ENCODE assay signal across 8 mouse cellular contexts in genomic region chr13:12461730-12462119, GRCm38 (mm10). TPM values are rescaled to one million over a fixed set of nuclear protein-coding genes. Genes with fewer than 3 reads are reported as not detected.
DNase-seq lines count a peak whose midpoint lies in the region; ATAC-seq and TF ChIP-seq lines count a peak whose summit lies in the region.

No protein-coding gene starts in this region.

- peak overlapping the region; percentile 50 to 60; a peak in 2 of 4 replicates for H3K27ac ChIP-seq in heart, embryonic 14.5 days (replicated peaks in 1 of 2; ENCODE audit: control insufficient read depth in 1 of 2, insufficient read depth in 1 of 2, low read depth in 2 of 2, low read length in 2 of 2)
- peak overlapping the region; percentile 57 for H3K27ac ChIP-seq in MEL (ENCODE audit: control insufficient read depth, low read depth, low read length)
- H3K27ac ChIP-seq in forebrain, embryonic 11.5 days (ENCODE audit: low read depth, low read length), result no peak overlapping the region
- peak overlapping the region; percentile 81; the same call in 1 of the 2 replicates for H3K27ac ChIP-seq in liver, embryonic 13.5 days

- WGBS in heart, embryonic 14.5 days, result 3% methylated on average over 7 of the region's 7 CpGs
- 3% methylated on average over 7 of the region's 7 CpGs for WGBS in forebrain, embryonic 11.5 days
- WGBS in liver, embryonic 13.5 days (ENCODE audit: insufficient replicate concordance), result 6% methylated on average over 7 of the region's 7 CpGs

- H3K36me3 ChIP-seq in heart, embryonic 14.5 days (ENCODE audit: control insufficient read depth, insufficient read depth, low read length), result 0 out of 2 replicates have a peak, but pooled peaks cover 5% of the 10 kb centered on the region
- peaks cover 2 to 15% of the 10 kb centered on the region in 2 experiments; a peak in 3 of 4 replicates for H3K36me3 ChIP-seq in MEL (ENCODE audit: control insufficient read depth in 1 of 2, insufficient read depth in 2 of 2, low read length in 2 of 2)
- H3K36me3 ChIP-seq in forebrain, embryonic 11.5 days (ENCODE audit: control insufficient read depth, insufficient read depth, low read length), result no peaks in the 10 kb centered on the region
- peaks cover 4% of the 10 kb centered on the region; the same call in 1 of the 2 replicates for H3K36me3 ChIP-seq in liver, embryonic 13.5 days

- no peak for TF ChIP-seq POLR2A in MEL (IDR thresholded peaks at IDR 0.05; ENCODE audit: control insufficient read depth in 1 of 2, insufficient read depth in 1 of 2, low read depth in 1 of 2, low read length in 2 of 2, poor library complexity in 1 of 2)

- no peak for TF ChIP-seq CTCF in MEL (IDR thresholded peaks at IDR 0.05 in 2 of 3, conservative IDR thresholded peaks at IDR 0.05 in 1 of 3; ENCODE audit: control insufficient read depth in 1 of 3, insufficient read depth in 1 of 3, low read depth in 2 of 3, low read length in 3 of 3, poor library complexity in 1 of 3, severe bottlenecking in 1 of 3)

- no peaks in the 10 kb centered on the region for H3K9me3 ChIP-seq in heart, embryonic 14.5 days (ENCODE audit: control insufficient read depth, low read length)
- no peaks in the 10 kb centered on the region for H3K9me3 ChIP-seq in MEL (replicated peaks; ENCODE audit: insufficient read depth, low read length)
- no peaks in the 10 kb centered on the region for H3K9me3 ChIP-seq in forebrain, embryonic 11.5 days (ENCODE audit: control insufficient read depth, low read length)
- no peaks in the 10 kb centered on the region for H3K9me3 ChIP-seq in liver, embryonic 13.5 days (replicated peaks)

- intact Hi-C loops in heart, postnatal 14 days (cut with DNase I), result loop anchor here (5.0 kb wide), 2 partner anchors 64 to 106 kb away; partner anchors contain the start of genes Ero1lb and Heatr1

- peak overlapping the region; percentile 82 for H3K9ac ChIP-seq in heart, embryonic 14.5 days (ENCODE audit: low read length)
- H3K9ac ChIP-seq in MEL (ENCODE audit: control insufficient read depth, low read depth, low read length, poor library complexity, severe bottlenecking), result peak overlapping the region; percentile 43
- H3K9ac ChIP-seq in forebrain, embryonic 11.5 days (ENCODE audit: low read length), result peak overlapping the region; percentile 64
- H3K9ac ChIP-seq in liver, embryonic 13.5 days, result peak overlapping the region; percentile 88

- H3K79me2 ChIP-seq in MEL (ENCODE audit: control insufficient read depth, insufficient read depth, low read length, poor library complexity), result peaks cover 7% of the 10 kb centered on the region

- peaks cover 5 to 13% of the 10 kb centered on the region in 2 experiments; a peak in 3 of 4 replicates for H3K4me1 ChIP-seq in heart, embryonic 14.5 days (ENCODE audit: control insufficient read depth in 2 of 2, insufficient read depth in 2 of 2, low read length in 2 of 2)
- peaks cover 3 to 12% of the 10 kb centered on the region in 2 experiments; a peak in 2 of 4 replicates for H3K4me1 ChIP-seq in MEL (ENCODE audit: control insufficient read depth in 1 of 2, insufficient read depth in 2 of 2, low read length in 2 of 2)
- no peaks in the 10 kb centered on the region for H3K4me1 ChIP-seq in forebrain, embryonic 11.5 days (replicated peaks; ENCODE audit: control insufficient read depth, insufficient read depth, low read length)
- peaks cover 29% of the 10 kb centered on the region for H3K4me1 ChIP-seq in liver, embryonic 13.5 days (replicated peaks)

- DNase-seq in heart, postnatal 14 days, result no peak
- DNase-seq in MEL (ENCODE audit: low read depth, low spot score), result no peak
- no peak for DNase-seq in forebrain, embryonic 11.5 days (ENCODE audit: low spot score)
- no peak for DNase-seq in liver, embryonic 13.5 days
- no peak for DNase-seq in c-Kit-positive CD71-positive TER-119-positive erythroid progenitor cells, embryonic 14.5 days (ENCODE audit: low spot score)
- DNase-seq in layer of hippocampus, adult 9-10 months (ENCODE audit: low spot score), result no peak
- DNase-seq in left cerebral cortex, adult 8-10 months (ENCODE audit: low spot score in 2 of 2), result no peak

- H3K4me2 ChIP-seq in heart, embryonic 14.5 days (ENCODE audit: low read length), result peak overlapping the region; percentile 80
- H3K4me2 ChIP-seq in forebrain, embryonic 11.5 days (ENCODE audit: low read depth, low read length, severe bottlenecking), result peak overlapping the region; percentile 58
- H3K4me2 ChIP-seq in liver, embryonic 13.5 days, result peak overlapping the region; percentile 84

- TF ChIP-seq RAD21 in MEL (IDR thresholded peaks at IDR 0.05; ENCODE audit: low read depth, low read length), result no peak

- no peak for TF ChIP-seq EP300 in MEL (IDR thresholded peaks at IDR 0.05; ENCODE audit: low read depth in 1 of 2, low read length in 2 of 2)

- no peaks in the 10 kb centered on the region for H3K27me3 ChIP-seq in heart, embryonic 14.5 days (ENCODE audit: control insufficient read depth, insufficient read depth, low read length)
- no peaks in the 10 kb centered on the region for H3K27me3 ChIP-seq in MEL (ENCODE audit: control insufficient read depth in 1 of 2, insufficient read depth in 2 of 2, low read length in 2 of 2)
- H3K27me3 ChIP-seq in forebrain, embryonic 11.5 days (ENCODE audit: control insufficient read depth, insufficient read depth, low read length), result no peaks in the 10 kb centered on the region
- no peaks in the 10 kb centered on the region for H3K27me3 ChIP-seq in liver, embryonic 13.5 days

- peak; percentile 12; the same call in 1 of the 2 replicates for ATAC-seq in heart, embryonic 14.5 days (ENCODE audit: insufficient number of reproducible peaks, insufficient read depth, low FRiP score, low read depth)
- no peak; the same call in 1 of the 2 replicates for ATAC-seq in forebrain, embryonic 11.5 days (replicated peaks; ENCODE audit: low FRiP score)
- no peak for ATAC-seq in liver, embryonic 13.5 days (ENCODE audit: low read depth)

- H3K4me3 ChIP-seq in heart, embryonic 14.5 days (ENCODE audit: control insufficient read depth in 1 of 2, insufficient read depth in 1 of 2, low read depth in 1 of 2, low read length in 2 of 2), result peak overlapping the region; percentile 72 to 93
- H3K4me3 ChIP-seq in MEL (ENCODE audit: control insufficient read depth in 1 of 2, insufficient read depth in 1 of 2, low read depth in 2 of 2, low read length in 2 of 2), result peak overlapping the region; percentile 81 to 85
- peak overlapping the region; percentile 60 for H3K4me3 ChIP-seq in forebrain, embryonic 11.5 days (ENCODE audit: low read depth, low read length)
- peak overlapping the region; percentile 87 for H3K4me3 ChIP-seq in liver, embryonic 13.5 days (replicated peaks)

TF ChIP-seq in MEL, 35 proteins besides CTCF, POLR2A, EP300 and RAD21:
- TF ChIP-seq MAX (IDR thresholded peaks at IDR 0.05; ENCODE audit: low read length) (0 out of 2 replicates have a peak, but pooled peaks have one; percentile 3), MYC (IDR thresholded peaks at IDR 0.05; ENCODE audit: low read depth, low read length) (no peak)

RNA-seq across cellular contexts. Expression of gene Lgals8, which starts 3.0 kb away (rescaled TPM):
- 16.0 and 16.5 TPM in 2 replicates for polyA plus RNA-seq in heart, embryonic 14.5 days (2014; fragmentation: Nextera tagmentation; extraction: Ambion mirVana)
- 10 to 100 TPM; 33.9 to 40.0 TPM for total RNA-seq in heart, postnatal 14 days (2021)
- total RNA-seq in MEL (2012; rRNA removed), result 12.9 and 18.0 TPM in 2 replicates
- polyA plus RNA-seq in MEL (2012; ENCODE audit: insufficient read depth in 1 of 2, insufficient read length in 2 of 2, low read depth in 1 of 2, low replicate concordance in 2 of 2, missing spikeins in 1 of 2), result 10 to 100 TPM in 1 of 2 experiments, not detected in 1; 23.7 TPM
- 9.6 and 10.2 TPM in 2 replicates for polyA plus RNA-seq in forebrain, embryonic 11.5 days (2014; fragmentation: Nextera tagmentation; extraction: Ambion mirVana)
- 12.7 and 14.6 TPM in 2 replicates for polyA plus RNA-seq in liver, embryonic 13.5 days (2015; fragmentation: Nextera tagmentation; extraction: Ambion mirVana)
- 10 to 100 TPM; 38.4 to 44.7 (median 40.0) TPM for total RNA-seq in left cerebral cortex, adult 8-10 months (2022)

RNA-seq across cellular contexts. Expression of gene Edaradd, which starts 58.5 kb away (rescaled TPM):
- polyA plus RNA-seq in heart, embryonic 14.5 days (2014; fragmentation: Nextera tagmentation; extraction: Ambion mirVana), result 0.28 and 0.38 TPM in 2 replicates
- total RNA-seq in heart, postnatal 14 days (2021), result under 1 TPM; 0.07 to 0.27 TPM
- not detected in 2 replicates for total RNA-seq in MEL (2012; rRNA removed)
- polyA plus RNA-seq in MEL (2012; ENCODE audit: insufficient read depth in 1 of 2, insufficient read length in 2 of 2, low read depth in 1 of 2, low replicate concordance in 2 of 2, missing spikeins in 1 of 2), result under 1 TPM in 1 of 2 experiments, not detected in 1; 0.04 TPM
- 1.5 and 1.8 TPM in 2 replicates for polyA plus RNA-seq in forebrain, embryonic 11.5 days (2014; fragmentation: Nextera tagmentation; extraction: Ambion mirVana)
- 0.06 TPM in 2 replicates for polyA plus RNA-seq in liver, embryonic 13.5 days (2015; fragmentation: Nextera tagmentation; extraction: Ambion mirVana)
- under 1 TPM in 3 of 4 experiments, not detected in 1; 0.13 to 0.28 (median 0.14) TPM for total RNA-seq in left cerebral cortex, adult 8-10 months (2022)
